Mouse (Mus musculus) lung, adult 2 months (tissue): Measurements from ENCODE around the gene Fam166a.

Source experiments
- CTCF ChIP-seq: fragments of 200-500 bp; IDR thresholded peaks from 2 replicates; pipeline ENCODE4 v1.5.1; 2011; ENCODE audit warnings: mild to moderate bottlenecking, low read length, control low read depth; ENCODE audit not compliant: insufficient read depth
- POLR2A ChIP-seq: fragments of 200-500 bp; IDR thresholded peaks from 2 replicates; pipeline ENCODE4 v1.6.1; 2011; ENCODE audit warnings: low read depth, mild to moderate bottlenecking, control low read depth, low read length, borderline replicate concordance; ENCODE audit errors: extremely low read depth

- TF ChIP-seq CTCF, result no peak
- no peak for TF ChIP-seq POLR2A
Observed at GRCm38 (mm10) chr2:25237522-25237921, 19.0 kb downstream of the Fam166a start.
